24 mouse cellular contexts compared by ENCODE assay signal in the genomic region with DNA sequence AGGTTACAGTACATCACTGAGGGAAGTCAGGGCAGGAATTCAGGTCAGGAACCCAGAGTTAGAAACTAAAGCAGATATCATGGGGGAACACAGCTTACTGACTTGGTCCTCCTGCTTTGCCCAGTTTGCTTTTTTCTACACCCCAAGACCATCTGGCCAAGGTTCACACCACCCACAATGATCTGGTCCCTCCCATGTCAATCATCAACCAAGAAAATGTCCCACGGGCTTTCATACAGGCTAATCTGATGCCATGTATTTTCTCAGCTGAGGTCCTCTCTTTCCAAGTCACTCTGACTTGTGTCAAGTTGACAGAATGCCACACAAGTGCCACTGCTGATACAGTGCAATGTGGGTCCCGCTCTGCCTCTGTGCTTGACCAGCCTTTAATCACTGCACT. TPM values are rescaled to one million over a fixed set of nuclear protein-coding genes. Genes with fewer than 3 reads are reported as not detected.
A peak's percentile ranks its signal among the peaks of the same experiment; 100 is the strongest.
DNase-seq lines count a peak whose midpoint lies in the region; ATAC-seq and TF ChIP-seq lines count a peak whose summit lies in the region.
"Had no signal": no experiment of that assay in that cellular context is flagged by ENCODE, and none has a peak within 500 bp of the region (broad histone marks: within the 10 kb centered on the region; RNA-seq: fewer than 3 reads in every experiment).

No protein-coding gene starts in this region.

- no peak overlapping the region for H3K27ac ChIP-seq in heart, embryonic 10.5 days
- H3K27ac ChIP-seq in kidney, adult 2 months (ENCODE audit: insufficient read depth, low read depth, low read length): no peak overlapping the region
- no peak overlapping the region for H3K27ac ChIP-seq in kidney, embryonic 15.5 days

- no peak for ATAC-seq in kidney, embryonic 15.5 days (replicated peaks; ENCODE audit: low FRiP score)
- ATAC-seq: activated CD4-positive, CD25-positive, alpha-beta regulatory T cell, adult 4 months; CD4-positive, CD25-positive, alpha-beta regulatory T cell, adult 4 months; Patski had no signal

- no peak for TF ChIP-seq CTCF in kidney, adult 2 months (conservative IDR thresholded peaks at IDR 0.05; ENCODE audit: insufficient read depth, insufficient read length, low read depth, low read length)

- H3K9ac ChIP-seq in kidney, embryonic 15.5 days: no peak overlapping the region

- WGBS in heart, embryonic 10.5 days: 54% methylated on average over 2 of the region's 2 CpGs
- WGBS in kidney, adult 2 months: 66% methylated on average over 2 of the region's 2 CpGs
- WGBS in kidney, embryonic 15.5 days: 75% methylated on average over 2 of the region's 2 CpGs

- H3K9me3 ChIP-seq in heart, embryonic 10.5 days: no peaks in the 10 kb centered on the region
- H3K9me3 ChIP-seq in kidney, embryonic 15.5 days (replicated peaks): no peaks in the 10 kb centered on the region

- H3K4me1 ChIP-seq in heart, embryonic 10.5 days: peaks cover 15% of the 10 kb centered on the region
- H3K4me1 ChIP-seq in kidney, adult 2 months (ENCODE audit: control insufficient read depth, insufficient read depth, low read length): no peaks in the 10 kb centered on the region
- H3K4me1 ChIP-seq in kidney, embryonic 15.5 days: no peaks in the 10 kb centered on the region

- DNase-seq in heart, adult 11 months: peak; percentile 72
- no peak for DNase-seq in heart, embryonic 10.5 days (ENCODE audit: low spot score)
- DNase-seq in kidney, adult 2 months: peak; percentile 67
- DNase-seq in kidney, postnatal 4 days: no peak
- DNase-seq in kidney, adult 9 months: peak; percentile 55
- DNase-seq in kidney, adult 18-20 months: no peak
- DNase-seq in kidney, postnatal 36 days: peak; percentile 29 to 39
- DNase-seq: adrenal gland, adult 2 months; adrenal gland, adult 8-10 months; adrenal gland, postnatal 10 days; adrenal gland, postnatal 14 days; adrenal gland, postnatal 25 days; adrenal gland, postnatal 36 days; B cell, adult 2 months; cerebellum, adult 11 months; cerebellum, adult 11-12 months had no signal

- H3K4me2 ChIP-seq in kidney, embryonic 15.5 days: no peak overlapping the region

- H3K4me3 ChIP-seq in heart, embryonic 10.5 days: no peak overlapping the region
- H3K4me3 ChIP-seq in kidney, adult 2 months (ENCODE audit: insufficient read depth, low read depth, low read length): no peak overlapping the region
- no peak overlapping the region for H3K4me3 ChIP-seq in kidney, embryonic 15.5 days (replicated peaks)

- no peaks in the 10 kb centered on the region for H3K36me3 ChIP-seq in heart, embryonic 10.5 days
- no peaks in the 10 kb centered on the region for H3K36me3 ChIP-seq in kidney, adult 2 months (ENCODE audit: control insufficient read depth, insufficient read depth, low read length)
- H3K36me3 ChIP-seq in kidney, embryonic 15.5 days: no peaks in the 10 kb centered on the region
- H3K36me3 ChIP-seq: G1E had no signal

- no peak for TF ChIP-seq POLR2A in kidney, adult 2 months (IDR thresholded peaks at IDR 0.05; ENCODE audit: low read depth, low read length)

- H3K27me3 ChIP-seq in heart, embryonic 10.5 days (ENCODE audit: insufficient read depth, poor library complexity, severe bottlenecking): no peaks in the 10 kb centered on the region
- no peaks in the 10 kb centered on the region for H3K27me3 ChIP-seq in kidney, adult 2 months (replicated peaks; ENCODE audit: control insufficient read depth, insufficient read depth, low read length)
- H3K27me3 ChIP-seq in kidney, embryonic 15.5 days: no peaks in the 10 kb centered on the region
- H3K27me3 ChIP-seq: CH12.LX, Patski had no signal

RNA-seq across cellular contexts. Expression of gene Pmp22, which starts 24.8 kb away (rescaled TPM):
- polyA plus RNA-seq in heart, embryonic 10.5 days (2016; fragmentation: Nextera tagmentation; extraction: Ambion mirVana): 98.2 and 147 TPM in 2 replicates
- 31.1 and 32.5 TPM in 2 replicates for polyA plus RNA-seq in kidney, adult 2 months (2012; rRNA removed)
- polyA plus RNA-seq in kidney, embryonic 15.5 days (2015; fragmentation: Nextera tagmentation; extraction: Ambion mirVana): 96.7 and 115 TPM in 2 replicates
- polyA plus RNA-seq: activated CD4-positive, CD25-positive, alpha-beta regulatory T cell, adult 4 months; CD4-positive, CD25-positive, alpha-beta regulatory T cell, adult 4 months; G1E had no signal

RNA-seq across cellular contexts. Expression of gene Tekt3, which starts 42.6 kb away (rescaled TPM):
- not detected in 2 replicates for polyA plus RNA-seq in heart, embryonic 10.5 days (2016; fragmentation: Nextera tagmentation; extraction: Ambion mirVana)
- polyA plus RNA-seq in kidney, adult 2 months (2012; rRNA removed): not detected in 2 replicates
- not detected in 2 replicates for polyA plus RNA-seq in kidney, embryonic 15.5 days (2015; fragmentation: Nextera tagmentation; extraction: Ambion mirVana)
- polyA plus RNA-seq: activated CD4-positive, CD25-positive, alpha-beta regulatory T cell, adult 4 months; adrenal gland, adult 2 months; brain, embryonic 14.5 days; C2C12; CD4-positive, CD25-positive, alpha-beta regulatory T cell, adult 4 months; G1E; Patski had no signal

Comparison
In these comparisons a context has a peak if more than half of its experiments do, and no peak if none do; other contexts are left out.
1. DNase-seq: peak in heart, adult 11 months (single experiment), kidney, adult 2 months (single experiment), kidney, adult 9 months (single experiment) and kidney, postnatal 36 days (2 of 2); none in heart, embryonic 10.5 days (single experiment), kidney, postnatal 4 days (0 of 2) and kidney, adult 18-20 months (single experiment).